Mouse (Mus musculus): ENCODE measurements around the gene Klhl22. TPM values are rescaled to one million over a fixed set of nuclear protein-coding genes. Genes with fewer than 3 reads are reported as not detected.
"Not testable (repeated sequence)": the region's sequence is repeated elsewhere in the genome, so short reads cannot be mapped to it uniquely, and the experiment has no call there.

Gene Klhl22
- polyA plus RNA-seq, 2 experiments, result 87.2 to 124 TPM

- Histone ChIP-seq H3K4me1 (ENCODE audit: control insufficient read depth, insufficient read depth, low read length) (no peaks in the 10 kb centered on the region), H3K4me2 (replicated peaks; ENCODE audit: low read depth, low read length, severe bottlenecking) (no peak overlapping the region), H3K27me3 (ENCODE audit: control insufficient read depth, insufficient read depth, low read length) (no peaks in the 10 kb centered on the region), H3K9ac (ENCODE audit: low read depth, low read length, severe bottlenecking) (no peak overlapping the region), H3K4me3 (replicated peaks; ENCODE audit: low read length) (no peak overlapping the region), H3K9me3 (ENCODE audit: control insufficient read depth, low read length) (no peaks in the 10 kb centered on the region), H3K36me3 (ENCODE audit: control insufficient read depth, insufficient read depth, low read length) (no peaks in the 10 kb centered on the region), H3K27ac (replicated peaks; ENCODE audit: low read depth, low read length) (no peak overlapping the region)
- DNase-seq (ENCODE audit: low spot score), result no peak
- TF ChIP-seq POLR2A (IDR thresholded peaks at IDR 0.05; ENCODE audit: borderline replicate concordance, extremely low read depth, insufficient read depth, insufficient read length), result no peak
- 61% methylated on average over 6 of the region's 6 CpGs for whole genome bisulfite sequencing
- no peak for ATAC-seq (ENCODE audit: low FRiP score, low read depth)
Observed at GRCm38 (mm10) chr16:17732431-17732830, 27.0 kb upstream of the Klhl22 start.

GRCm38 (mm10) chr16:17732841-17733340 is 26.5 kb upstream of the Klhl22 start, which contains the start of gene Med15:
Med15 (minus strand) TSS chr16:17732891.
- Histone ChIP-seq H3K27ac (replicated peaks; ENCODE audit: low read depth, low read length) (no peak within 1 kb of the TSS), H3K9ac (ENCODE audit: low read depth, low read length, severe bottlenecking) (no peak within 1 kb of the TSS), H3K36me3 (ENCODE audit: control insufficient read depth, insufficient read depth, low read length) (no peaks in the 10 kb centered on the region), H3K4me2 (replicated peaks; ENCODE audit: low read depth, low read length, severe bottlenecking) (no peak within 1 kb of the TSS), H3K27me3 (ENCODE audit: control insufficient read depth, insufficient read depth, low read length) (no peaks in the 10 kb centered on the region), H3K9me3 (ENCODE audit: control insufficient read depth, low read length) (no peaks in the 10 kb centered on the region), H3K4me3 (replicated peaks; ENCODE audit: low read length) (no peak within 1 kb of the TSS), H3K4me1 (ENCODE audit: control insufficient read depth, insufficient read depth, low read length) (no peaks in the 10 kb centered on the region)
- WGBS, result 11% methylated on average over 3 of the region's 3 CpGs
- no peak for TF ChIP-seq POLR2A (IDR thresholded peaks at IDR 0.05; ENCODE audit: borderline replicate concordance, extremely low read depth, insufficient read depth, insufficient read length)
- ATAC-seq (ENCODE audit: low FRiP score, low read depth) (no peak), DNase-seq (ENCODE audit: low spot score) (peak; percentile 44)

GRCm38 (mm10) chr16:17733646-17734045 is 25.8 kb upstream of the Klhl22 start:
- H3K4me3 ChIP-seq (replicated peaks; ENCODE audit: low read length), result peak overlapping the region; percentile 10; the same call in 1 of the 2 replicates
- peak overlapping the region; percentile 26; the same call in 1 of the 2 replicates for H3K4me2 ChIP-seq (replicated peaks; ENCODE audit: low read depth, low read length, severe bottlenecking)
- ATAC-seq (ENCODE audit: low FRiP score, low read depth), result no peak

GRCm38 (mm10) chr16:17734872-17735271 is 24.5 kb upstream of the Klhl22 start:
- not testable (repeated sequence) for H3K4me1 ChIP-seq (ENCODE audit: control insufficient read depth, insufficient read depth, low read length); H3K4me3 ChIP-seq (replicated peaks; ENCODE audit: low read length); ATAC-seq (ENCODE audit: low FRiP score, low read depth); H3K27me3 ChIP-seq (ENCODE audit: control insufficient read depth, insufficient read depth, low read length); H3K9ac ChIP-seq (ENCODE audit: low read depth, low read length, severe bottlenecking); H3K9me3 ChIP-seq (ENCODE audit: control insufficient read depth, low read length); H3K4me2 ChIP-seq (replicated peaks; ENCODE audit: low read depth, low read length, severe bottlenecking); H3K36me3 ChIP-seq (ENCODE audit: control insufficient read depth, insufficient read depth, low read length); DNase-seq (ENCODE audit: low spot score); H3K27ac ChIP-seq (replicated peaks; ENCODE audit: low read depth, low read length)
- WGBS, result 82% methylated on average over 6 of the region's 6 CpGs

More at GRCm38 (mm10) chr16:17733646-17734045, 25.8 kb upstream of the Klhl22 start:
- TF ChIP-seq POLR2A (IDR thresholded peaks at IDR 0.05; ENCODE audit: borderline replicate concordance, extremely low read depth, insufficient read depth, insufficient read length), result no peak
- Histone ChIP-seq H3K4me1 (ENCODE audit: control insufficient read depth, insufficient read depth, low read length) (no peaks in the 10 kb centered on the region), H3K27me3 (ENCODE audit: control insufficient read depth, insufficient read depth, low read length) (no peaks in the 10 kb centered on the region), H3K36me3 (ENCODE audit: control insufficient read depth, insufficient read depth, low read length) (no peaks in the 10 kb centered on the region), H3K27ac (replicated peaks; ENCODE audit: low read depth, low read length) (no peak overlapping the region), H3K9me3 (ENCODE audit: control insufficient read depth, low read length) (no peaks in the 10 kb centered on the region), H3K9ac (ENCODE audit: low read depth, low read length, severe bottlenecking) (no peak overlapping the region)
- DNase-seq (ENCODE audit: low spot score), result no peak
- 65% methylated on average over 2 of the region's 2 CpGs for WGBS

- no peaks in the 10 kb centered on the region for H3K36me3 ChIP-seq (ENCODE audit: control insufficient read depth, insufficient read depth, low read length)
- DNase-seq (ENCODE audit: low spot score), result no peak
- no peak overlapping the region for H3K27ac ChIP-seq (replicated peaks; ENCODE audit: low read depth, low read length)
- ATAC-seq (ENCODE audit: low FRiP score, low read depth), result no peak
- H3K27me3 ChIP-seq (ENCODE audit: control insufficient read depth, insufficient read depth, low read length), result no peaks in the 10 kb centered on the region
- 31% methylated on average over 4 of the region's 4 CpGs for WGBS
- H3K4me2 ChIP-seq (replicated peaks; ENCODE audit: low read depth, low read length, severe bottlenecking), result no peak overlapping the region
- TF ChIP-seq POLR2A (IDR thresholded peaks at IDR 0.05; ENCODE audit: borderline replicate concordance, extremely low read depth, insufficient read depth, insufficient read length), result no peak
- H3K4me1 ChIP-seq (ENCODE audit: control insufficient read depth, insufficient read depth, low read length), result no peaks in the 10 kb centered on the region
- H3K9me3 ChIP-seq (ENCODE audit: control insufficient read depth, low read length), result no peaks in the 10 kb centered on the region
- no peak overlapping the region for H3K4me3 ChIP-seq (replicated peaks; ENCODE audit: low read length)
- H3K9ac ChIP-seq (ENCODE audit: low read depth, low read length, severe bottlenecking), result no peak overlapping the region
Observed at GRCm38 (mm10) chr16:17736156-17736555, 23.3 kb upstream of the Klhl22 start.

- Histone ChIP-seq H3K27ac (replicated peaks; ENCODE audit: low read depth, low read length) (no peak overlapping the region), H3K9ac (ENCODE audit: low read depth, low read length, severe bottlenecking) (no peak overlapping the region), H3K27me3 (ENCODE audit: control insufficient read depth, insufficient read depth, low read length) (no peaks in the 10 kb centered on the region), H3K9me3 (ENCODE audit: control insufficient read depth, low read length) (no peaks in the 10 kb centered on the region), H3K36me3 (ENCODE audit: control insufficient read depth, insufficient read depth, low read length) (no peaks in the 10 kb centered on the region), H3K4me1 (ENCODE audit: control insufficient read depth, insufficient read depth, low read length) (no peaks in the 10 kb centered on the region), H3K4me2 (replicated peaks; ENCODE audit: low read depth, low read length, severe bottlenecking) (no peak overlapping the region), H3K4me3 (replicated peaks; ENCODE audit: low read length) (no peak overlapping the region)
- TF ChIP-seq POLR2A (IDR thresholded peaks at IDR 0.05; ENCODE audit: borderline replicate concordance, extremely low read depth, insufficient read depth, insufficient read length), result no peak
- ATAC-seq (ENCODE audit: low FRiP score, low read depth) (no peak), DNase-seq (ENCODE audit: low spot score) (no peak)
- WGBS, result 77% methylated on average over 4 of the region's 4 CpGs
Observed at GRCm38 (mm10) chr16:17740080-17740479, 19.3 kb upstream of the Klhl22 start.
